Mouse (Mus musculus): ENCODE data around the gene Fam19a2.

Gene Fam19a2

DNA sequence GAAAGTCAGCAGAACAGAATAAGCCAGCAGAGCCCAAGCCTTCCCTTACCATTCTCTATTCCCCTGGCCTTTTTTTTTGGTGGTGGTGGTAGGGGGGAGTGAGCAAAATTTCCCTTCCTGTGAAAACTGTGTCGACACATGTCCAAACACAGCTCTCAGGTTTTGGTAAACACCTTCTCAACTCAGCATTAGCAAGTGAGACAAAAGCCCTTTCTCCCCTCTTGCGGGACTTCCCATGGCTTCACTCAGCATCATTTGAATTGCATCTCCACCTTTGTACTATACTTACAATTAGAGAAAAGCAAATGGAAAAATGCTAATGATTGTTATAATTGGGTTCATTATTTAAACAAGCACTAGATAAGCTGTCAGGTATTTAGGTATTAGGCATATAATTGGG lies 119.5 kb downstream of the Fam19a2 start:
- no peak for DNase-seq (ENCODE audit: extremely low read depth, low read depth, low spot score)

DNA sequence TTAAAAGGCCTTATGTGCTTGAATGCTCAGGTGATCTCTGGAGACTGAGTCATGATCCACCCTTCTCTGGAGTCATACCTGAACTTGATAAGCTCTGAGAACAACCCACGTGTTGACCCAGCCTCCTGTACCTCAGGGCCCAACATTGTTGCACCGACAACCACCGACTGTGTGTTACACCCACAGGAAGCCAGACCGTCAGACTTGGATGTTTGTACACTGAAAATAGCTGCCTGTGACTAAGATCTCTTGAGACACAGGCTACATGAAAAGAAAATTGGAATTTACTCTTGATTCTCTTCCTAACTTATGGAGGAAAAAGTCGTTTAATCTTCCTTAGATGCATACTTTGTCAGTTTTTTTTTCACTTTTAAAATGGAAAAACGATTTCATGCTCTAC lies 121.8 kb downstream of the Fam19a2 start:
- no peak for DNase-seq (ENCODE audit: extremely low read depth, low read depth, low spot score)

DNA sequence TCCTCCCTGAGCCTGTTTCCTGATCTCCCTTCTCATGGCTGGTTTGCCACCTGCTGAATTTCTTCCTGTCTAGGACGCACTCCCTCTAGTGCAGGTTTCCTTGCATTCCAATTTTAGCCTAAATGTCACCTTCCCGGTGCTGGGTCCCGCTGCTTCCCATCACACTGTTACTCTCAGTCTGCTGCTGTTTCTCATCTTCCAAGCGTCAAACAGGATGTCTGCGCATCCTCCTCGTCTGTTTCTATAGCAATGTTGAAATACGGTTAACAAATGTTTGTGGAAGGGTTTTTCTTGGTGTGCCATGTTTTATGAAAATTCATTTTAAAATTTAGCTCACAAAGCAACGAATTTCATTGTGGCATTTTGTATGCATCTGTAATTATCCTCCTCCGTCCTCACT lies 131.6 kb downstream of the Fam19a2 start:
- DNase-seq (ENCODE audit: extremely low read depth, low read depth, low spot score), result no peak

DNA sequence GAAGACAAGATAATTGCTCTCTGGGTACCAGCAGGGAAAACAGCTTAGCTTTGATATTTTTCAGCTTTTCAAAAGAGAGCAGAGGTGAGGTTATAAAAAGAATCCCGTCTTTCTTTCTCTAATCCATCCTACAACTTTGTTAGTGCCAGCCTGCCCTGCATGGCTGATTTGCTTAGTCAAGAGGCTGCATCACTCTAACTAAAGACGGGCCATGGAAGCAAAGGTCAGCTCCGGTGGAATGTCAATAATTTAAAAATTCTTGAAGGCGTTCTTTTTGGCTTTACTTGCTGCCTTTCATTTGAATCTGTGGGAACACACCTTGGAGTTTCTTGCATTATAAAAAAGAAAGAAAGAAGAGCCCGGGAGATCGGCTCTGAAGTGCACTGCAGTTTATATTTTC lies 134.3 kb downstream of the Fam19a2 start:
- no peak for DNase-seq (ENCODE audit: extremely low read depth, low read depth, low spot score)

DNA sequence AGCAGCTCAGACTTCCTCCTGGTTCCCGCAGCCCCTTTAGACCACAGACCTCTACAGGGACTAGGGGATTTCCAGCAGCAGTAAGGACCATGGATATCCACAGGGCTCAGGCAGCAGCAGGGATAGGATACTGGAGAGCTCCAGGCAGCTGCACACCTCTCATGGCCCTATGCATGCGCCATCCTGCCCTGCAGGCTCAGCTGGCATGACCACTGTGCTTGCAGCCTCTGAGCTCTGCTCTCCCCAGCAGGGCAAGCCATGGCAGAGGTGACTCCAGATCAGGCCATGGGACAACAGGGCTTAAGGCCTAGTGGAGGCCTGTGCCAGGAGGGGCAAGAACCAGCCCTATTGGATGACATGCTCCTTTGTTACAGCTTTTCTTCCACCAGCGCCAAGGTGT lies 137.4 kb downstream of the Fam19a2 start:
- DNase-seq (ENCODE audit: extremely low read depth, low read depth, low spot score), result no peak

DNA sequence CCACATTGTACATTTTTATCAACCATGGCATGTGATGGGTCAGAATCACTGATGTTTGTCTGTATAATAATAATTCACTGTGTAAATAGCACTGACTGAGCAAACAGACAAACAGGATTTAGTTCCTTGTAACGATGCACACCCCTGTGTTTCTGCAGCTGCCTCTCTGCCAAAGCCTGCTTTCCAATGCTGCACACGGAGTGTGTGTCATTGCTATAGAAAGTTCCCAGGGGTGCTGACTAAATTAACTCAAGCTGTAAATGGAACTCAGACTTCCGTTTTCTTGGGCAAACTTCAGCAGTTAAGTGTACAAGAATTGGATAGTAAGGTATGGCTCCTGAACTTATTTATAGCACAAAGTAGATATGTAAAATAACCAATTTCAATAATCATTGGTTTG lies 138.7 kb downstream of the Fam19a2 start:
- no peak for DNase-seq (ENCODE audit: extremely low read depth, low read depth, low spot score)

DNA sequence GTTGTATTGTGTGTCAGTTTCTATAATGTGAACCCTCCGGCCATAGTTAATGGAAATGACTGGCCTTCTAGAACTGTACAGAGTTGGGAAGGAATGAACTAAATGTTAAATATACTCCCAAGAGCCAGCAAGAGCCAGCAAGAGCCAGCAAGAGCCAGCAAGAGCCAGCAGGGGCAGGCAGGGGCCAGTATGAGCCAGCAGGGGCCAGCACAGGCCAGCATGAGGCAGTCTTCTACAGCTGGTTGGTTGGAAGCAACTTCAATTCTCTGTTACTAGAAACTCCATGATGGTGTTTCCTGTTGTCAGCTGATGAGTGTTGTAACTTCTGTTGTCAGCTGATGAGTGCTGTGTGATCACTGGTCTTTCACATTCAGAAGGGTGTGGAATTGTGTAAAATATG lies 151.2 kb downstream of the Fam19a2 start:
- no peak for DNase-seq (ENCODE audit: extremely low read depth, low read depth, low spot score)

DNA sequence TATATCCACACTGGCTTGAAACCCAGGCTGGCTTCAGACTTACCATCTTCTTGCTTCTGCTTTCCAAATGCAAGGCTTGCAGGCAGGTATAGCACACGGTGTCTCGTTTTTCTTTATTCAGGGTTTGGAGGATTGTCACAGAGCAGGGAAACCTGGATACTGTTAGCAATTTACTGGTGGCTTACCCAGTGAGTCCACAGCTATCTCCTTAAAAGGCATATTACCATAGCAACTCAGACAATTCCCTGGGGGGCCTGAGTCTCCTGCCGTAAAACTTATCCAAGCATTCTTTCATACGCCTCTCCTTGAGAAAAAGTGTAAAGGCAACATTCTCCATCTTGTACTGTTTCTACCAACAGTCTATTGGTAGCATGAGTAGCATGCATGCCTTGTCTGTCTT lies 152.2 kb downstream of the Fam19a2 start:
- DNase-seq (ENCODE audit: extremely low read depth, low read depth, low spot score), result no peak

DNA sequence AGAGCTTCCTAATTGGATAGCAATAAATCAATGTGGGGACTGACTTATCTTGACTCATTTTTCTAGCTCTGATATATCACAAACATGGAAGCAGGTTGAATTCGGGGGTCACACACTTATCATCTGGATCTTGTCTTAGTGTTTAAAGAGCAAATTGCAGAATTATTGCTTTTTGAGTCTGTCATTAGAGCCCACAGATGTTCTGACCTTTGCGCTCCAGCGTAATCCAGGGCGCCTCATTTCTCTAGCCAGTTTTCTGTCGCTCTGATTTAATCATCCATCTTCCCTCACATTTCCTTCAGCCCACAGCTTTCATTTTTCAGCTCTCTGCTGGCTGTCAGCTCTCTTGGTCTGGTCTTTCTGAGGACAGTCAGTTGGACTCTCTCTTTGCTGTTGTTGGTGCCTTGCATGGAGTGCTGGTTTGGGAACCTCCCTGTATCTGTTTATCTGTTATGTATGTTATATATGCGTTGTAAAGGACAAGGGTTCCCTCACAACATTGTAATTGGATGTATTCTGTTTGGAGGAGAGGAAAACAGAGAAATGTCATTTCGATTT lies 154.9 kb downstream of the Fam19a2 start:
- DNase-seq (ENCODE audit: extremely low read depth, low read depth, low spot score), result no peak

DNA sequence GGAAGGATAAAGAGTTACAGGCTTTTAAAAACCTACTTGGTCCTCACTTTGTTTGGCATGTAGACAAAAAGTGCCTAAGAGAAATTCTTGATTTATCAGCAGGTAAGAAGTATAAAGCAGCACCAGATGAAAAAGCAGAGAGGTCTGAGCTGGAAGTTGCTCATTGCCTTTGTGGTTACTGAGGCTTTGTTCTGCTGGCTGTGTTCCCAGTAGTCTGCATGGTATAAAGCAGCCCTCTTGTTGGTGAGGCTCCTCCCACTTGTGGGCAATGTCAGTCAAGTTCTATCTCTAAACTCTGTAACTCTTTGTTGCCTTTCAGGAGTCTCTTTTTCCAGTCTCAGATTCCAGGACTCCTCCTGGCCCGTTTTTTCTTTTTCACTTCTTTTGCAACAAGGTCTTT lies 156.5 kb downstream of the Fam19a2 start:
- no peak for DNase-seq (ENCODE audit: extremely low read depth, low read depth, low spot score)

DNA sequence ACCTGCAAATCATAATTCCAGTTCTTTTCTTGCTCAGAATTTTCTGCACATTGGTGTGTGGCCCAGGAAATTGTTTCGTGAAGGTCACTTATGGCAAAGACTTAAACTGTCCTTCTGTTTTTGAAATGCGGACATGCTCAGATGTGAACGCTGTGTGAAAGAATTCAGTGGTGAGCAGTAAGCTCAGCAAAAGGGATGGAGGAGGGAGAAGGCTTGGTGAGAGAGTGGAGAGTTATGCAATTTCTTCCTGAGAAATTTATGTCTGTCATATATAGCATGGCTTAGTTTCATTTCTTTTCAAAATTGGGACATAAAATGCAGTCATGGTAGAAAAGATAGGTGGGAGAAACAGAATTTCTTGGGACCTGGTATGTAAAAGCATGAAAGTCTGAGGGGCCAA lies 160.7 kb downstream of the Fam19a2 start:
- DNase-seq (ENCODE audit: extremely low read depth, low read depth, low spot score), result no peak

DNA sequence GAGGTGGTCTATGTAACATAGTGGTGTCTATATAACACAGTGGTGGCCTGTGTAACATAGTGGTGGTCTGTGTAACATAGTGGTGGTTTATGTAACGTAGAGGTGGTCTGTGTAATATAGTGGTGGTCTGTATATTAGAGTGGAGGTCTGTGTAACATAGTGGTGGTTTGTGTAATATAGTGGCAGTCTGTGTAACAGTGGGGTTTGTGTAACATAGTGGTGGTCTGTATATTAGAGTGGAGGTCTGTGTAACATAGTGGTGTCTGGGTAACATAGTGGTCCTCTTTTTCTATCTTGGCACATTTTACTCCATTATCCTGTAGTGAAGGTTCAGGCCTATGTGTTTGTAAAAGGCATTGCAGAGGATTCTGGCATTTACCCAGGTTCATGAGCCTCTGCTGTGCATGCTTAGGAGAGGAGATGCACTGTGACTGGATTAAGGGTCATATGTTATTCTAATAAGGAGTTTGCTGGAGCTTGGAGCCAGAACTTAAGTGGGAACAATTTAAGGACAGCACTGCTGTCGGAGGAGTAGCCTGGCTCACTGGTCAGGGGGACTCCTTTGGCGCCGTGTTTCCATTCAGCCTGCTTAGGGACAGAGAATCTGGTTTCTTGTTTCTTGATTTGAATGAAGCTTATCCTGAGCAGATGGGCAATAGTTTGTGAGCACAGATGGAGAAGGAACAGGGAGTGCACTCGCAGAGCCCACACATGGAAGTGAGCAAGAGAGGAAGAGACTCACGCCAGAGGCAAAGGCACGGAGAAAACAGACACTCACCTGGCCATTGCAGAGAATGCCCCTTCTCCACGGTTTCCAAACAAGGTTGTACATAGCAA lies 162.9 kb downstream of the Fam19a2 start:
- DNase-seq (ENCODE audit: extremely low read depth, low read depth, low spot score), result no peak

DNA sequence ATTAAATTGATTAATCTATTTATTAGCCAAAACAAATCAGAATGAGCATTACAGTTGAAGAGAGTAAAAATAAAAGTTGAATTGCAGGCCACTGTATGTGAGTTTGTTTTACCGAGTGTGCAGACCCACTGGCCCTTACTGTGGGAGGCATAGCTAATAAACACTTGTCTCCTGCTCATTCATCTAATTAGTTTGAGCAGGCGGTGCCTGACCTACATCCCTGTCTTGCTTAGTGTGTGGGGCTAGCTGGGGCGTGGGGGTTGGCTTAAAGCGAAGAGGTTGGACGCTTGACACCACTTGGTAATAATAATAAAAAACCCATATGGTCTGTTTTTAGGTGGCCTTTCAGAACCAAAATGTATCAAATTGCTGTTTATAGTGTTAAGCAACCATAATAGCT lies 167.8 kb downstream of the Fam19a2 start:
- no peak for DNase-seq (ENCODE audit: extremely low read depth, low read depth, low spot score)

DNA sequence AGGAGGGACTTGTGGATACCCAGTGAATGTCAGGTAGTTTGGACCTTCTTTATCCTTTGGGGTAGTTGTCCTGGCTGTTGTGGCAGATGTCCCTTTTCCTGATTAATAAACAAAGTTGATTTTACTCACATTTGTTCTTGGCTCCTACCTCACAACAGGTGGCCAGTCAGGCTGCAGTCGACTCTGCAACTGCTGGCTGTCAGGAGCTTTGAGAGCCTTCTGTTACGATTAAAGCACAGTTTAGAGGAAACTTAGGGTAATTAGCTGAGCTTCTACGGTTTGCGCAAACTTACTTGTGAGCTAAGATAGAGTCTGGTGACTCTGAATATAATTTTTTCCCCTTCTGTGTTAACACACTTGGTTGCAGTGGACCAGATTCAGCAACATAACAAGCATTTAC lies 173.8 kb downstream of the Fam19a2 start:
- no peak for DNase-seq (ENCODE audit: extremely low read depth, low read depth, low spot score)

DNA sequence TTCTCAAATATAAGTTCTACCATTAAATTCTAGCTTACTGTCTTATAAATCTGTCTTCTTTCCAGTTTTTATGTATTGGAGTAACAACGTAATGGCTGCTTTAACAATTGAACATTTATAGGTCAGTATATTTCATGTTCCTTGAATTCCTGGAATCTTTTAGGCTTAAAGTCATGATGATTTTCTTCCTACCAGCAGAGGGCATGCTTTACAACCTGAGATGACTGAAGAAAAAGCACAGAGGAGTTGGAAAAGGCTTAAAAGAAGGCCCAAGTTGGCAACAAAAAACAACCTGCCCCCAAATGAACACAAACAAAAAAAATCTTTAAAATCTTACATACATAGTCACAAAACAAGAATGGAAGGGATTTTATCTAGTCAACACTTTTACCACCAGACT lies 193.0 kb downstream of the Fam19a2 start:
- no peak for DNase-seq (ENCODE audit: extremely low read depth, low read depth, low spot score)

DNA sequence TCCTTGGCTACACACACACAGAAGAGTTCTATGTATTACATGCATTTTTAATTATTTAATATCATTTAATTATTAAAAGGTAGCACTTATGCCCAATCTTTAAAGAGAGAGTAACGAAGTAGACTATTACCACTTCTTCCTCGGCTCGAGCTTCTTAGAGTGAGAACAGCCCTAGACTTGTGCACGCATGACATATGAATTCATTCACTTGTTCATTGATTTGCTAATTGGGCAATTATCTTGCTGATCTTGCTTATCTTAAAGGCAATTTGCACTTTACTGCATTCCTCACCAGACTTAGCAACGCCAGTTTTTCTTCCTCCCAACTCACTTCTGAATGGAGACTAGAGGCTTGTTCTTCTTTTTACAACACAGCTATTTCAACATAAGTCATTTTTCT lies 196.7 kb downstream of the Fam19a2 start:
- DNase-seq (ENCODE audit: extremely low read depth, low read depth, low spot score), result no peak

DNA sequence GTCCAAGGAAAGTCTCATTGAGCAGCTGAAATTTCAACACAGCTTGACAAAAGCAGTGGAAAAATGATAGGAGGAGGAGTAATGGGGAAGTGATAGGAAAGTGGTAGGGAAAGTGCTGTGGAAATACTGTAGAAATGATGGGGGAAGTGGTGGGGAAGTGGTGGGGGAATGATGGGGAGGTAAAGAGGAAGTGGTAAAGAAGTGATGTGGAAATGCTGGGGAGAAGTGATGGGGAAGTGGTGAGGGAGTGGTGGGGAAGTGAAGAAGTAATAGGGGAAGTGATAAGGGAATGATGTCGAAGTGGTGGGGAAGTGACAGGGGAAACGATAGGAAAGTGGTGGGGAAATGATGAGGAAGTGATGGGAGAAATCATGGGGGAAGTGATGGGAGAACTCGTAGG lies 198.5 kb downstream of the Fam19a2 start:
- DNase-seq (ENCODE audit: extremely low read depth, low read depth, low spot score), result no peak

DNA sequence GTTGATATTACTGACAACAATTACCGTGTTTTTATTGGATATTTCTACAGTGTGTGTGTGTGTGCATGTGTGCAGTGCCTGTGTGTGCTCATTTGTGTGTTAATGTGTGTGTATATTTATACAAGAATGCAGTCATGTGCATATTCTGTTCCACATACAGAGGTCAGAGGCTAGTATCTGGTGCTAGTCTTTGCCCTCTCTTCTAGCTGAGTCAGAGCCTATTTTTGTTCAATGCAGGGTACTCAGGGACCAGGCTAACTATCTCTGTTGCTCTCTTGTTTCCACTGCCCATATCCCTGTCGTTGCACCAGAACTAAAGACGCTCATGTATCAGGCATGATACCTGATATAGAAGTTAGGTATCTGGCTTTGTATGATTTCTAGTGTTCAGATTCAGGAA lies 251.0 kb downstream of the Fam19a2 start:
- no peak for DNase-seq (ENCODE audit: extremely low read depth, low read depth, low spot score)

DNA sequence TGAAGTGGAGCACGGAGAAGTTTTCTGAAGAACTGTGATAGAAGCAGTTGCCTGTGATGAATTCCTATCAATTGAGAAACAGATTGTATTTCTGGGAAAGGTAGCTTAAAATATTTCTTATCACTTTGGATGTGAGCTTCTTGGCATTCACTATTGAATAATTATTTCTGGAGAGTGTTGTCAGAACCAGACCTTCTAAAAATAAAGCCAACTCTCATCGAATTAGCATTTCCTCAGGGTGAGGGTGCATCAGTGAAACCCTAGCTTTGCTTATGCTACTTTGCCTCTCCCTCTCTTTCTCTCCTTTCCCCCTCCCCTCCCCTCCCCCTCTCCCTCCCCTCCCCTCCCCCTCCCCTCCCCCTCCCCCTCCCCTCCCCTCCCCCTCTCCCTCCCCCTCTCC lies 256.8 kb downstream of the Fam19a2 start:
- no peak for DNase-seq (ENCODE audit: extremely low read depth, low read depth, low spot score)

DNA sequence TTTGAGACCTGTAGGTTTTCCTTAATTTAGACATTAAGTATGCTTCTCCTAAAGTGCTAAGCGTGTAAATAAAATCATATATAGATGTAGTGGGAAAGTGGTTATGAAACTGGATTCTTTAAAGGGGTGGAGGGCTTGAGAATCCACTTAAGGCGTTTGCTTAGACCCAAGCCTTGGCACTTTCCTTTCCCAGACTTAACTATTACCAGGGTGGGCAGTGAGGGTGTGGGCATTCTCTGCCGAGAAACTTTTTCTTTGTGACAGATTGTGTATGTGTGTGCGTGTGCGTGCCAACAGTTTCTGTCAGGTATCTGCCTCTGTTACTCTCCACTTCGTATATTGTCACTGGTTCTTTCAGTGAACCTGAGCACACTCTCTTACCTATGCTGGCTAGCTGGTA lies 257.4 kb downstream of the Fam19a2 start:
- DNase-seq (ENCODE audit: extremely low read depth, low read depth, low spot score), result no peak

DNA sequence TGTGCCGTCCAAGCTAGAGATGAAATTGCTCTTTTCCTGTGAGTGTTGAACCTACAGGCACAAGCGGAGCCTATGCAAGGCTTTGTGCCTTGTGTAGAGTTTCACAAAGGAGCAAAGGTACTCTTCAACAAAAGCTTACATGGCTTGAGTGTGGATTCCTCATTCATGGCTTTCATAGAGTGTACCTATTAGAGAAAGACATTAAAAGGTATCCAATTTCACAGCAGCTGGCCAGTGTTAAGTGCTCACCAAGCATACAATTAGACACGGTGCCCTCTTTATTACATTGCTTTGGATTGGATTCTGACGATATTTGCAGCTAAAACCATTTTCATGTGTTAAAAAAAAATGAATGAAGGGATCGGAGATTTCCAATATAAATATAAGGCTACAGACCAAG lies 261.6 kb downstream of the Fam19a2 start:
- DNase-seq (ENCODE audit: extremely low read depth, low read depth, low spot score), result no peak

DNA sequence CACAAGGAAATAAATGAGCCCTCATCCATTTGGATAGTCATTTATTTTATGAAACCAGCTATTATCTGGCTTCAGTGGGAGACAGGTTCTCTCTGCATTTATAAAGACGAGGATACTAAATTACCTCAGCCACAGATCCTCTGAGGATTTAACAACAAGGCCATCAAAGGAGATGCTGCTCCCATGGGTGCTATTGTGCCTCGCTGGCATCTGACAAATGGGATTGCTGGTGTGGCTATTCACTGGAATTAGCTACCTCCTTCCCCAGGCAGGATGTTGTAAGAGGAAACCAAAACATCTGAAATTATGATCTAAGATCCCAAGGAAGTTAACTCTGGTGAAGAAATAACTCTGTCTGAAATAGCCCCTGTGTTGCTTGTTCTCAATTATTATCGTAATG lies 262.3 kb downstream of the Fam19a2 start:
- no peak for DNase-seq (ENCODE audit: extremely low read depth, low read depth, low spot score)

DNA sequence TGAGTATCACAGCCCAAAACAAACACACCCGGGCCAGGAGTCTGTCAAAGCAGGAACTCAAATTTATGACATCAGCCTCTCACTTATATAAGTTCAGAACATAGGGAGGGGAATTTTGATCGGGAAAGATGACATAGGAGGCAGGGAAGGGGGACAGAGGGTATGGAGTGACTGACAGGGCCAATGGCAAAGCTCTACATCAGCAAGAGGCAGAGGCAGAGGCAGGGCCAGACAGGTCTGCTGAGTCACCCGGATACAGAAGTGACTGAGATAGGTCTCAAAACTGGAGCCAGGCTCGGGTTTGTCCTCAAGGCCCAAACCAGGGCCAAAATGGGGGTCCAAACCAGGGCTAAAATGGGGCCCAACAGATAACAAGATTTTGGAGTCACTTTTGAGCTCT lies 272.3 kb downstream of the Fam19a2 start:
- DNase-seq (ENCODE audit: extremely low read depth, low read depth, low spot score), result no peak
